Mouse (Mus musculus): ENCODE measurements around the gene Hoxb6. TPM values are rescaled to one million over a fixed set of nuclear protein-coding genes. Genes with fewer than 3 reads are reported as not detected.
A peak's percentile ranks its signal among the peaks of the same experiment; 100 is the strongest.

The Hoxb6 gene
- polyA plus RNA-seq, 1 experiment from 2014 or later: 8.3 TPM

DNA sequence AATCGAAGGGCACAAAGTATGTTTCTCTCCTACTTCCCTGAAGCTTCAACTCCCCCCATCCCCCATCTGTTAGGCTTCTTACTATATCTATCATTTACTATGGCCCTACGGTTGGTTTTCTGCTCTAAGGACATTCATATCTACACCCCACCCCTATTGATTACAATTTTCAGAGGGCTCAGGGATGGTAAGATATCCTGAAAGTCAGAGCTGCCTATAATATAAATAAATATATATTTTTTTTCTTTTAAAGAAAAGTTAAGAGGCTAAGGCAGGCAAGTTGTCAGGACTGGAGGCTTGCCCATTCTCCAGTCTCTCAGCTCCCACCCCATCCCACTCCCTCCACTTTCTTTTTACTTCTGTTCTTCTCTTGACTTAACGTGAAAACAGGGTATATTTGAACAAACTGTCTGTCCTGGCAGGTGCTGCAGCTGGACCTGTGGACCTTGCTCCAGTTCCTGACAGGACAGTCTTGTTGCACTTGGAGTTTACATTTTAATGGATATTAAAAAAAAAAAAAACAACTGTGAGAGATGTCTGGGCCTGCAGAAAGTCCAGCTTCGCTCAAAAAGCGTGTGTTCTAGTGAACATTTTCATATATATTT is 54.7 kb downstream of the Hoxb6 start:
- H3K9me3 ChIP-seq (replicated peaks; ENCODE audit: control insufficient read depth, low read length): no peaks in the 10 kb centered on the region
- ATAC-seq (ENCODE audit: insufficient read depth, low FRiP score): no peak
- H3K4me2 ChIP-seq (ENCODE audit: low read depth, low read length): peak overlapping the region; percentile 59; the same call in 1 of the 2 replicates
- H3K36me3 ChIP-seq (ENCODE audit: control insufficient read depth, insufficient read depth, low read length): no peaks in the 10 kb centered on the region
- peak overlapping the region; percentile 93 for H3K27ac ChIP-seq (ENCODE audit: low read length)
- H3K4me3 ChIP-seq (replicated peaks; ENCODE audit: low read length): no peak overlapping the region
- WGBS: 35% methylated on average over 5 of the region's 5 CpGs
- peaks cover 60% of the 10 kb centered on the region for H3K4me1 ChIP-seq (ENCODE audit: control insufficient read depth, insufficient read depth, low read length)
- peaks cover 37% of the 10 kb centered on the region for H3K27me3 ChIP-seq (ENCODE audit: control insufficient read depth, insufficient read depth, low read length)
- no peak overlapping the region for H3K9ac ChIP-seq (ENCODE audit: low read length)

DNA sequence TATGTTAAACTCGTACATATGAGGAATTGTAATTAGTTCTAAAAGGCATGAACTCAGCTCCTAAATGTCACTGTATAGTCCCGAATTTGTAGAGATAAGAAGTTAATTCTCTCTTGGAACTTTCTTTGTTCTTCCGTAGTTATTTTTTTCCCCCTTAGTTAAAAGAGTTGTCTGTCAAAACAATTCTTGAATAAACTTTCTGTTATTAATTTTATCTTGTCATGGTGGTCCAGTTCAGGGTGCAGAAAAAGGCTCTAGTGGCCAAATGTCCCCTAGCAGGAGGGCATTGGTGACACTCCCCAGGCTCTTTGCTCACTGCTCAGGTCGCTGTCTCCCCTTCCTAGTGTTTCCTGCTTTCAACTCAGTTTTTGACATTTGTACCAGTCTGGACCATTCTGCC is 55.4 kb downstream of the Hoxb6 start:
- Histone ChIP-seq H3K4me1 (ENCODE audit: control insufficient read depth, insufficient read depth, low read length) (peaks cover 57% of the 10 kb centered on the region), H3K9ac (ENCODE audit: low read length) (peak overlapping the region; percentile 50; the same call in 1 of the 2 replicates), H3K27me3 (ENCODE audit: control insufficient read depth, insufficient read depth, low read length) (peaks cover 37% of the 10 kb centered on the region), H3K4me2 (ENCODE audit: low read depth, low read length) (peak overlapping the region; percentile 48), H3K27ac (ENCODE audit: low read length) (peak overlapping the region; percentile 90), H3K36me3 (ENCODE audit: control insufficient read depth, insufficient read depth, low read length) (no peaks in the 10 kb centered on the region), H3K9me3 (replicated peaks; ENCODE audit: control insufficient read depth, low read length) (no peaks in the 10 kb centered on the region), H3K4me3 (replicated peaks; ENCODE audit: low read length) (peak overlapping the region; percentile 14)
- ATAC-seq (ENCODE audit: insufficient read depth, low FRiP score): no peak
- 23% methylated on average over 4 of the region's 4 CpGs for WGBS

DNA sequence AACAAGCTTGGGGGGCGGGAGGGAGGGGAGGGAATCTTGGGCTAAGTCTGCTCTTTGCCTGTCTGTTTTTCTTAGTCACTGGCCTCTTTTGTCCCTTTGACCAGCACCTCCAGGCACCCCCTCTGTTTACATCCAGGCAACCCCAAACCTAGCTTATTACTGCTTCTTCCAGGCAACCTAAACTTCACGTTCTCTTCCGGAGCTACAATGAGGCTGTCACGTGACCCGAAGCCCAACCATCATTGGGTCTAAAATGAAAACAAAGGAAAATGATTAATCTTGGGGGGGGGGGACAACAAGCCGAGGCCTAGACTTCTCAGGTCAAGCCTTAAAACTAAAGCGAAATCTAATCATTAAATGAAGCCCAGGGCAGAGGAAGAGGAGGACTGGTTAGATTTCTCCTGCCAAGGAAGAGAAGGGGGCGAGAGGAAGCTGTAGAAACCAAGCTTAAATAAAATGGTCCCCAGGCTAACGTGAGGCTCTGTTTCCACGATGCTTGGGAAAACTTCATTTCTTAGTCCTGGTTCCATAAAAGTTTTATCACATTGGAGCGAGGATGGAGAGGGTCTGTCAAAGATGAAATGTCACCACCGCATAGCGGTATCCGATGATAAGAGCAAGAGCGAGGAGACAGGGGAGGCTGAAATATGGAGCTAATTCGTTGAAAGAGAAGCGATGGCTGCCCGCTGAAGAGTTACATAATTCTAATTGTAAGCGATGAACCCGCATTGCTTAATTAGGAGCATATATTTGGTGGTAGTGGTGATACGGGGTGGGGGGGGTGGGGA is 56.1 kb downstream of the Hoxb6 start:
- Histone ChIP-seq H3K9me3 (replicated peaks; ENCODE audit: control insufficient read depth, low read length) (no peaks in the 10 kb centered on the region), H3K4me3 (replicated peaks; ENCODE audit: low read length) (peak overlapping the region; percentile 14), H3K9ac (ENCODE audit: low read length) (peak overlapping the region; percentile 50), H3K27me3 (ENCODE audit: control insufficient read depth, insufficient read depth, low read length) (peaks cover 35% of the 10 kb centered on the region), H3K4me1 (ENCODE audit: control insufficient read depth, insufficient read depth, low read length) (peaks cover 54% of the 10 kb centered on the region), H3K36me3 (ENCODE audit: control insufficient read depth, insufficient read depth, low read length) (no peaks in the 10 kb centered on the region), H3K4me2 (ENCODE audit: low read depth, low read length) (peak overlapping the region; percentile 48), H3K27ac (ENCODE audit: low read length) (peak overlapping the region; percentile 90)
- WGBS: 19% methylated on average over 21 of the region's 21 CpGs
- no peak for ATAC-seq (ENCODE audit: insufficient read depth, low FRiP score)

DNA sequence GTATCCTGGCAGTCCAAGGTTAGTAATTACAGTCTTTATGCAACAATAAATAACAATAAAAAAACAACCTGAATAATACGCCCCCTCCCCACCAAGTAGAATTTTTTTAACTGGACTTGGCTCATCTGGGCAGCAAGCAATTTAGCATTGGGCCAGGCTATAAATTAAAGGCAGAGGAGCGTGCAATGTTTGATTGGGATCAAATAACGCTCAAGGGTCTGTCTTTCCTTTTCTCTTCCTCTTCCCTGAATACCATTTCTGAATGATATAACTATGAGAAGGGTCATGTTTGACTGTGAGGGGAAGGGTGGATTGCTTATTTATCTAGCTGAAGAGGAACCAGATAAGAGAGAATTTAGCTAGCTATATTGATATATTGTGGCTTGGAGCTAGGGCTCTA is 56.7 kb downstream of the Hoxb6 start:
- Histone ChIP-seq H3K4me3 (replicated peaks; ENCODE audit: low read length) (no peak overlapping the region), H3K27me3 (ENCODE audit: control insufficient read depth, insufficient read depth, low read length) (peaks cover 31% of the 10 kb centered on the region), H3K9ac (ENCODE audit: low read length) (peak overlapping the region; percentile 60), H3K36me3 (ENCODE audit: control insufficient read depth, insufficient read depth, low read length) (no peaks in the 10 kb centered on the region), H3K9me3 (replicated peaks; ENCODE audit: control insufficient read depth, low read length) (no peaks in the 10 kb centered on the region), H3K27ac (ENCODE audit: low read length) (peak overlapping the region; percentile 90), H3K4me2 (ENCODE audit: low read depth, low read length) (peak overlapping the region; percentile 48), H3K4me1 (ENCODE audit: control insufficient read depth, insufficient read depth, low read length) (peaks cover 50% of the 10 kb centered on the region)
- WGBS: 44% methylated on average over 3 of the region's 3 CpGs
- ATAC-seq (ENCODE audit: insufficient read depth, low FRiP score): no peak

DNA sequence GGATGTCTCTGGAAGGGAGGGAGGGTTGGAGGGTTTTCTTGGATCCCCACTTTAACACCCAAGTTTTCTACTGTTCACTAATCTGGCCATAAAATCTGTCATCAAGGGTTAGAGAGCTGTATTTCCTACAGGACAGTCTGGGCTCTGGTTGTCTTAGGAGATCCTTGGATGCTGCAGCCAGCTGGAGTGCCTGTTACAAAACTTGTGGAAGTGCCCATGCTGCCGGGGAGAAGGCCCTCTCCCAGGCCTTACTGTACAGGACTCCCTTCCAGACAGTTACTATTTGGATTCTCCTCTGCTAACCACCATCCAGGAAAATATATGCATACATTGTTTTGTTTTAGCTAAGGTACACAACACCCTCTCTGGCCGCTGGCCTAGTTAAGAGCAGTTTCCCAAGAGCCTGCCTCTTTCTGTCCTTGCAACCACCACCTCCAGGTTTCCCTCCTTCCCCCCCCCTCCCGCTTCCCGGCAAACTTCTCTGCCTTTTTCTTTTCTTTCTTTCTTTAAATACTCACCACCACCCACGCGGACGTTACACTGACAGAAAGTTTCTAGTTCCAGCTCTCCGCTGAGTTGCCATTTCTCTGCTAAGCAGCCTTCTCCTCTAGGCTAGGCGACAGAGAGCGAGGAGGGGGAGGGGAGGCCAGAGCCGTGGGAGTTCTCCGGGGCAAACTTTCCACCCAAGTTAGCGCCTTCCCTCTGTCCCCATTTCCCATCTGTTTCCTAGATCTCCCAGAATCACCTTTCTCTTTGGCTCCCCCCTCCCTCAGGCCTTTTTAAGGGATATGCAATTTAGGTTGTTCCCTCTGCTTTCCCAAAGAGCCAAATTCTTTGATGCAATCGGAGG is 57.4 kb downstream of the Hoxb6 start:
- peak overlapping the region; percentile 48 for H3K4me2 ChIP-seq (ENCODE audit: low read depth, low read length)
- peak overlapping the region; percentile 15 for H3K4me3 ChIP-seq (replicated peaks; ENCODE audit: low read length)
- ATAC-seq (ENCODE audit: insufficient read depth, low FRiP score): no peak
- H3K4me1 ChIP-seq (ENCODE audit: control insufficient read depth, insufficient read depth, low read length): peaks cover 44% of the 10 kb centered on the region
- H3K27ac ChIP-seq (ENCODE audit: low read length): peak overlapping the region; percentile 90
- WGBS: 20% methylated on average over 14 of the region's 14 CpGs
- peak overlapping the region; percentile 60 for H3K9ac ChIP-seq (ENCODE audit: low read length)
- peaks cover 31% of the 10 kb centered on the region for H3K27me3 ChIP-seq (ENCODE audit: control insufficient read depth, insufficient read depth, low read length)
- no peaks in the 10 kb centered on the region for H3K9me3 ChIP-seq (replicated peaks; ENCODE audit: control insufficient read depth, low read length)
- H3K36me3 ChIP-seq (ENCODE audit: control insufficient read depth, insufficient read depth, low read length): no peaks in the 10 kb centered on the region

DNA sequence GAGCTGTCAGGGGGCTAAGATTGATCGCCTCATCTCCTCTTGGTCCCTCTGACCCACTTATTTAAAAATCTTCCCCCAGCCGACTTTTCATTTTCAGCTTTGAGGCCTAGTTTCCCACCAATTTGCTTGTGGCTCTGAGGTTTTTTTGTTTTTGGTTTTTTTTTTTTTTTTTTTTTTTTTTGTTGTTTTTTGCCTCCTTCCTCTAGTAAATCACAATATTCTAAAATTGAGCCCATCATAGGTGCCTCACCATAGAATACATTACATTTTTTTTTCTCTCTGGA is 58.0 kb downstream of the Hoxb6 start, which contains the start of gene Hoxb2:
TSS of gene Hoxb2 (plus strand) at position 185 of the 284 bp plus-strand sequence.
- peaks cover 26% of the 10 kb centered on the region for H3K27me3 ChIP-seq (ENCODE audit: control insufficient read depth, insufficient read depth, low read length)
- no peaks in the 10 kb centered on the region for H3K36me3 ChIP-seq (ENCODE audit: control insufficient read depth, insufficient read depth, low read length)
- H3K4me1 ChIP-seq (ENCODE audit: control insufficient read depth, insufficient read depth, low read length): peaks cover 44% of the 10 kb centered on the region
- peak within 1 kb of the TSS; percentile 79 for H3K4me2 ChIP-seq (ENCODE audit: low read depth, low read length)
- peak within 1 kb of the TSS; percentile 98 for H3K27ac ChIP-seq (ENCODE audit: low read length)
- no peak for ATAC-seq (ENCODE audit: insufficient read depth, low FRiP score)
- H3K9ac ChIP-seq (ENCODE audit: low read length): peak within 1 kb of the TSS; percentile 88
- H3K4me3 ChIP-seq (replicated peaks; ENCODE audit: low read length): peak within 1 kb of the TSS; percentile 68
- no peaks in the 10 kb centered on the region for H3K9me3 ChIP-seq (replicated peaks; ENCODE audit: control insufficient read depth, low read length)
- 28% methylated on average over 2 of the region's 2 CpGs for WGBS

DNA sequence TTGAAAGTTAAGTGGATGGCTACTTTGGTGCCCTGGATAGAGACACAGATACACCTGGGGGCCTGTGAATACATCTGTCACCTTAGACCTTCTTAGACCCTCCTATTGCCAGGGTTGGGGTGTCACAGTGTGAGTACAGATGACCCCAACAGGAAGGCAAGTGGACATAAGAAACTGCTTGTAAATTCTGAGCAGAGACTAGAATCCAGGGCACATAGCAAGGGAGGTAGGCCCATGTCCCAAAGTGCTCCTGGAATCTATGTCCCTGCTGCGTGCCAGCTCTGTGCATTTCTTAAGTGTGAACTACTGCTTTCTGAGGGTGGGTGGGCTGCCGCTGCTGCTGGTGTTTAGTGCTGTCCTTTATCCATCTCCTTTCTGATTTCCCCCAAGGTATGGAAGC is 58.5 kb downstream of the Hoxb6 start:
- peaks cover 21% of the 10 kb centered on the region for H3K27me3 ChIP-seq (ENCODE audit: control insufficient read depth, insufficient read depth, low read length)
- H3K4me3 ChIP-seq (replicated peaks; ENCODE audit: low read length): no peak overlapping the region
- H3K27ac ChIP-seq (ENCODE audit: low read length): peak overlapping the region; percentile 98
- no peak for ATAC-seq (ENCODE audit: insufficient read depth, low FRiP score)
- peaks cover 43% of the 10 kb centered on the region for H3K4me1 ChIP-seq (ENCODE audit: control insufficient read depth, insufficient read depth, low read length)
- H3K36me3 ChIP-seq (ENCODE audit: control insufficient read depth, insufficient read depth, low read length): no peaks in the 10 kb centered on the region
- peak overlapping the region; percentile 88 for H3K9ac ChIP-seq (ENCODE audit: low read length)
- H3K4me2 ChIP-seq (ENCODE audit: low read depth, low read length): peak overlapping the region; percentile 79
- no peaks in the 10 kb centered on the region for H3K9me3 ChIP-seq (replicated peaks; ENCODE audit: control insufficient read depth, low read length)
- WGBS: 40% methylated on average over 2 of the region's 2 CpGs

All from stomach, embryonic 16.5 days (tissue).